Mouse (Mus musculus) G1E (cell line): ENCODE results near the gene Mrnip. TPM values are rescaled to one million over a fixed set of nuclear protein-coding genes. Genes with fewer than 3 reads are reported as not detected.
A peak's percentile ranks its signal among the peaks of the same experiment; 100 is the strongest.

Source experiments
- ATAC-seq: 2 replicates; pipeline ENCODE4 v1.8.0; 2016; ENCODE audit warnings: mild to moderate bottlenecking; ENCODE audit not compliant: insufficient number of reproducible peaks, poor library complexity, low FRiP score, severe bottlenecking; ENCODE audit errors: extremely low read depth
- DNase-seq: peaks from one replicate; pipeline ENCODE4 v3.0.0; 2012; ENCODE audit warnings: low spot score
- H3K27me3 ChIP-seq: 2 replicates; pipeline ENCODE4 v1.6.1; 2012; ENCODE audit warnings: mild to moderate bottlenecking, low read length, inconsistent platforms; ENCODE audit not compliant: insufficient read depth
- H3K36me3 ChIP-seq: replicated peaks from 2 replicates; pipeline ENCODE3; 2012; ENCODE audit warnings: mild to moderate bottlenecking, inconsistent platforms
- H3K4me1 ChIP-seq: 2 replicates; pipeline ENCODE4 v1.6.1; 2012; ENCODE audit warnings: low read depth, low read length, inconsistent platforms, mixed read lengths; ENCODE audit not compliant: insufficient read depth
- H3K4me3 ChIP-seq: 2 replicates; pipeline ENCODE4 v1.5.1; 2012; ENCODE audit warnings: low read depth, mild to moderate bottlenecking, inconsistent platforms, low read length, moderate library complexity, mixed read lengths
- H3K9me3 ChIP-seq: replicated peaks from 2 replicates; pipeline ENCODE4 v1.6.1; 2012; ENCODE audit warnings: inconsistent platforms
- CTCF ChIP-seq: IDR thresholded peaks from 2 replicates; pipeline ENCODE4 v1.5.1; 2012; ENCODE audit warnings: low read depth, low read length, inconsistent platforms, mixed read lengths
- GATA1 ChIP-seq: IDR thresholded peaks from 2 replicates; pipeline ENCODE4 v1.6.1; 2012; ENCODE audit warnings: borderline replicate concordance, low read length, inconsistent platforms, mixed read lengths
- GATA2 ChIP-seq: IDR thresholded peaks from 2 replicates; pipeline ENCODE4 v1.6.1; 2012; ENCODE audit warnings: low read depth, low read length, inconsistent platforms, borderline replicate concordance
- POLR2AphosphoS5 ChIP-seq: IDR thresholded peaks from 2 replicates; pipeline ENCODE4 v1.6.1; 2012; ENCODE audit warnings: low read depth, low read length, inconsistent platforms; ENCODE audit not compliant: insufficient replicate concordance
- TAL1 ChIP-seq: conservative IDR thresholded peaks from 2 replicates; pipeline ENCODE4 v1.6.1; 2012; ENCODE audit warnings: low read depth, low read length, inconsistent platforms, mixed read lengths
- polyA plus RNA-seq: library from polyadenylated mRNA; stranded (reverse); fragments of >175 nt; gene quantifications from 2 replicates; pipeline ENCODE4 v1.2.3, GENCODE M21; 2012
- total RNA-seq, 2 experiments: library from RNA; stranded (forward) in 1 of 2; stranded (reverse) in 1 of 2; fragments of 200-1000 nt in 1 of 2; fragments of >200 nt in 1 of 2; fragmentation: Nextera tagmentation in 1 of 2; gene quantifications; 2 replicates each; pipeline ENCODE4 v1.2.3; 2014 to 2017

Mrnip gene
- total and polyA plus RNA-seq, 3 experiments: 10.6 to 44.8 (median 17.6) TPM

DNA sequence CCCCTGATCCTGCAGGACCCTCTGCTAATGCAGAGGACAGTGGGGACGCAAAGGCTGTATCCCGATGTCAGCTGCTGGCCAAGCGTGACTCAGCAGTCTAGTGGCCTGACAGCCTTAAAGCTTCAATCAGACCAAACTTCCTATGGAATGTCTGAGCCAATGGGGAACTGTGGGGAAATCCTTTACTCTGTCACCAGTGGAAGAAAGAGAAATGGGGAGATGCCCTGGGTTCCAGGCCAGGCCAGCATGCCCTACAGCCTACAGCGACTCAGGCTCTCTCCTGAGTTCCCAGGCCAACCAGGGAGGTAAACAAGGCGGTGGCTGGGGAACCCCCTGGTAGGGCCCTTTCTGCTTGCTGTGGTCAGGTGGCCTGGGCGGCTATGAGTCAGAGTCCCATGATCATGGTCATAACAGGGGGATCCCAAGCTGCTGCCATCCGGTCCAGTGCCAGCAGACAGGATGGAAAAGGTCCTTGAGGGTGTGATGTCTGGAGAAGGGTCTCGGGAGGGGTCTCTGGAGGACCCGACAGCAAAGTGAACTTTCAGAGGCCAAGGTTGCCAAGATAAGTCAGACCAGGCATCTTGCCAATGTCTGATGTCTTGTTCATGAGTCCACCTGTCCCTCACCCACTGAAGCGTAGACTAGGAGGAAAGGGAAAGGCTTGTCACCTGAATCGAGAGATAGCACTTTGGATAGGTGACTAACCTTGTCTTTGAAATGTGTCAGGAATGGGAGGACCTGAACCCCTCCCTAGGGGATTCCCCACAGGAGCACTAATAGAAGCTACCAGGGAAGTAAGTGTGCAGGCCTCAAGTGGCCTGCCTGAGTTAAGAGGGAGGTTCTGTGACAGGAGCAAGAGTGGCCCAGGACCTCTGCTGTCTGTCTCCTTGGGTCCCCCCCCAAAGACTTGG, 38.9 kb downstream of the Mrnip start:
- Histone ChIP-seq H3K4me1 (peaks cover 74% of the 10 kb centered on the region), H3K36me3 (peaks cover 48% of the 10 kb centered on the region), H3K4me3 (no peak overlapping the region; the same call in 1 of the 2 replicates), H3K27me3 (no peaks in the 10 kb centered on the region), H3K9me3 (no peaks in the 10 kb centered on the region)
- TF ChIP-seq GATA2 (no peak), POLR2AphosphoS5 (no peak), GATA1 (no peak), CTCF (no peak), TAL1 (no peak)
- ATAC-seq: peak; percentile 29
- no peak for DNase-seq

DNA sequence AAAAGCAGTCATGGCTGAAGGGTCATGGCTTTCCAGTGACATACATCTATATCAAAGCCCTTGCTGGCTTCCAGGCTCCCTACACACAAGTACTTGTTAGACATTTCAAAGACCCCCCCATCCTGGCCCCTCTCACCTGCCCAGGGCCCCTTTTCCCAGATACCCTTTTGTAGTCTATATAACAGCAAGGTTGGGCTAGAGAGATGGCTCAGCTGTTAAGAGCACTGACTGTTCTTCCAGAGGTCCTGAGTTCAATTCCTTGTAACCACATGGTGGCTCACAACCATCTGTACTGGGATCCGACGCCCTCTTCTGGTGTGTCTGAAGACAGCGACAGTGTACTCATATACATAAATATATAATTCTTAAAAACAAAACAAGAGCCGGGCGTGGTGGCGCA, 40.4 kb downstream of the Mrnip start:
- Histone ChIP-seq H3K9me3 (no peaks in the 10 kb centered on the region), H3K27me3 (no peaks in the 10 kb centered on the region), H3K4me3 (no peak overlapping the region), H3K4me1 (peaks cover 78% of the 10 kb centered on the region), H3K36me3 (peaks cover 44% of the 10 kb centered on the region)
- no peak for TF ChIP-seq POLR2AphosphoS5
- TF ChIP-seq GATA2: no peak
- no peak for TF ChIP-seq TAL1
- no peak for TF ChIP-seq GATA1
- no peak for TF ChIP-seq CTCF
- DNase-seq (no peak), ATAC-seq (no peak)

DNA sequence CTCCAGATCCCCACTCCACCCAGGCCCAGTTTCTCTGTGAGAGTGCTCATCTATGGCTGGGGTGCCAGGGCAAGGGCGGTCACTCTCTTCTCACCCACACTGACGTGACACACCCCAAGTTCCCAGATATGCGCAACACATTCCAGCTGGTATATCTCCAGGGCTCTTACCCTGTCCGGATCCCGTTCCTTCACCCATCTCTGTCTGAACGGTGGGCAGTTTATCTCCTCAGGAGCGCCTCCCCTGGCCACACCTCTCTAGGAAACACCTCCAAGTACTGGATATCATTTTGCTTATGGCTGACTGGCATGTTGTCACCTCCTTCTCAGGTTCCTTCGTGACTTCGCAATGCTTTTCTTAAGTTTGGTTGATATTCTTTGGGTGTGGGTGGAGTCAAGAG, 41.4 kb downstream of the Mrnip start:
- Histone ChIP-seq H3K9me3 (no peaks in the 10 kb centered on the region), H3K36me3 (peaks cover 51% of the 10 kb centered on the region), H3K27me3 (no peaks in the 10 kb centered on the region), H3K4me3 (no peak overlapping the region), H3K4me1 (peaks cover 83% of the 10 kb centered on the region)
- TF ChIP-seq CTCF (no peak), TAL1 (no peak), POLR2AphosphoS5 (no peak), GATA1 (no peak), GATA2 (no peak)
- DNase-seq (no peak), ATAC-seq (no peak)

GRCm38 (mm10) chr11:50216724-50217366, 42.6 kb downstream of the Mrnip start:
- DNase-seq: no peak
- H3K36me3 ChIP-seq: peaks cover 61% of the 10 kb centered on the region
- peaks cover 76% of the 10 kb centered on the region for H3K4me1 ChIP-seq
- no peak for TF ChIP-seq CTCF
- no peak for TF ChIP-seq TAL1
- no peak for TF ChIP-seq GATA1
- no peak for TF ChIP-seq POLR2AphosphoS5
- TF ChIP-seq GATA2: no peak
- no peak overlapping the region for H3K4me3 ChIP-seq
- H3K27me3 ChIP-seq: no peaks in the 10 kb centered on the region
- ATAC-seq: no peak
- H3K9me3 ChIP-seq: no peaks in the 10 kb centered on the region

DNA sequence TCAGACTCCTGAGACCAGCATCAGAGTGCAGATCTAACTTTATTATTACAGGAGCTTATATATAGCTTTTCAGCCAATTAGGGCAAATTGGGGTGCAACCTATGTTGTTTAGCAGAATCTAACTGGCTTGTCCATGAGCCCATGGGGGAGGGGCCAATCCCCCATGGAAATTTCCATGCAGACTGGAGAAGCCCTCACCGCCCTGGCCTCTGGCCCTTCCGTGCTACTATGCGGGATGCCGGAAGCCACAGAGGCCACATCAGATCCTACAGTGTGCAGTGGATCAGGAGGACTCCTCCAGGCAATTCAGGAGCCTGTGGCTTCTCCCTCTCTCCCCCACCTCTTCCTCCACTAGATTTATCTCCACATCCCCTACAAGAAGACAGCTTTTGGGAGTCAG, 43.6 kb downstream of the Mrnip start:
- ATAC-seq (no peak), DNase-seq (no peak)
- Histone ChIP-seq H3K4me3 (peak overlapping the region; percentile 24; the same call in 1 of the 2 replicates), H3K27me3 (no peaks in the 10 kb centered on the region), H3K9me3 (no peaks in the 10 kb centered on the region), H3K36me3 (peaks cover 64% of the 10 kb centered on the region), H3K4me1 (peaks cover 71% of the 10 kb centered on the region)
- TF ChIP-seq GATA2: no peak
- no peak for TF ChIP-seq GATA1
- TF ChIP-seq CTCF: no peak
- TF ChIP-seq TAL1: no peak
- no peak for TF ChIP-seq POLR2AphosphoS5

DNA sequence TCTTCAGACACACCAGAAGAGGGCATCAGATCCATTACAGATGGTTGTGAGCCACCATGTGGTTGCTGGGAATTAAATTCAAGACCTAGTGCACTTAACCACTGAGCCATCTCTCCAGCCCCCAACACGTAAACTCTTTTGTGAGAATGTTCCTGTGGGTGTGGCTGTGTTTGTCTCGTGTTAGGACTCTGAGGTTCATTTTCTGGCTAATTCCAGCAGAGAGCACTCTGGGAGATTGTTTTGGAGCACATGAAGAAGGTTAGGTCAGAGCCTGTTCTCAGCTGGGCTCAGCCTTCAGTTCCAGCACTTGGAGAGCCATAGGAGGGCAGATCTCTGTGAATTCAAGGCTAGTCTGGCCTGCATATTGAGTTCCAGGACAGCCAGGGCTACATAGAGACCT, 45.6 kb downstream of the Mrnip start:
- Histone ChIP-seq H3K9me3 (no peaks in the 10 kb centered on the region), H3K4me3 (no peak overlapping the region; the same call in 1 of the 2 replicates), H3K4me1 (peaks cover 76% of the 10 kb centered on the region), H3K36me3 (peaks cover 61% of the 10 kb centered on the region), H3K27me3 (no peaks in the 10 kb centered on the region)
- no peak for DNase-seq
- no peak for ATAC-seq
- TF ChIP-seq GATA2: no peak
- TF ChIP-seq GATA1: no peak
- TF ChIP-seq POLR2AphosphoS5: no peak
